Mouse (Mus musculus) heart, adult 2 months (tissue): ENCODE data around the gene Tle2. TPM values are rescaled to one million over a fixed set of nuclear protein-coding genes. Genes with fewer than 3 reads are reported as not detected.

Experiments
- DNase-seq, 2 experiments: peaks; one replicate each; pipeline ENCODE4 v3.0.0; 2021
- H3K27ac ChIP-seq: fragments of 200-600 bp; 2 replicates; pipeline ENCODE4 v1.8.1; 2022
- H3K27me3 ChIP-seq: fragments of 200-500 bp; 2 replicates; pipeline ENCODE4 v1.6.1; 2012; ENCODE audit warnings: mild to moderate bottlenecking, low read length, inconsistent platforms, mixed read lengths; ENCODE audit not compliant: control insufficient read depth, insufficient read depth
- H3K36me3 ChIP-seq: fragments of 200-500 bp; 2 replicates; pipeline ENCODE4 v1.6.1; 2012; ENCODE audit warnings: low read length, inconsistent platforms; ENCODE audit not compliant: control insufficient read depth, insufficient read depth
- H3K4me1 ChIP-seq: fragments of 200-500 bp; 2 replicates; pipeline ENCODE4 v1.6.1; 2011; ENCODE audit warnings: low read length; ENCODE audit not compliant: control insufficient read depth, insufficient read depth
- H3K4me3 ChIP-seq: fragments of 200-600 bp; 2 replicates; pipeline ENCODE4 v1.8.1; 2022
- H3K79me2 ChIP-seq: fragments of 200-500 bp; replicated peaks from 2 replicates; pipeline ENCODE4 v1.6.1; 2012; ENCODE audit warnings: mild to moderate bottlenecking, inconsistent platforms, low read length, moderate library complexity, mixed read lengths; ENCODE audit not compliant: control insufficient read depth, insufficient read depth
- H3K9ac ChIP-seq: fragments of 200-500 bp; 2 replicates; pipeline ENCODE4 v1.6.1; 2012; ENCODE audit warnings: low read depth, mild to moderate bottlenecking, control low read depth, inconsistent platforms, low read length, mixed read lengths
- CTCF ChIP-seq: fragments of 200-600 bp; IDR thresholded peaks from 2 replicates; pipeline ENCODE4 v1.8.1; 2022; ENCODE audit warnings: antibody characterized with exemption, mild to moderate bottlenecking, moderate library complexity
- EP300 ChIP-seq: fragments of 200-500 bp; IDR thresholded peaks from 2 replicates; pipeline ENCODE4 v1.6.1; 2011; ENCODE audit warnings: low read depth, low read length, control low read depth; ENCODE audit not compliant: insufficient read depth
- POLR2A ChIP-seq: fragments of 200-500 bp; IDR thresholded peaks from 2 replicates; pipeline ENCODE4 v1.6.1; 2011; ENCODE audit warnings: mild to moderate bottlenecking, low read depth, low read length, control low read depth; ENCODE audit not compliant: insufficient read depth
- WGBS: fragments of 180-500 bp; shearing (Covaris S2); methylation state at CpG from one replicate; pipeline ENCODE4 v1.1.7; 2018; 5-methylcytosine and 5-hydroxymethylcytosine counted together
- intact Hi-C: fragments of 180-260 bp; cut with DNase I; formaldehyde crosslinking; loops from one replicate; pipeline ENCODE4 v1.15.1; 2025
- polyA plus RNA-seq: library from polyadenylated mRNA; depleted of rRNA; stranded (reverse); fragments of >200 nt; gene quantifications from 2 replicates; pipeline ENCODE4 v1.2.3, GENCODE M21; 2012
- total RNA-seq, 2 experiments: library from RNA; stranded (reverse); gene quantifications; 2 replicates each; pipeline ENCODE4 v1.2.3; 2021

The Tle2 gene
- total and polyA plus RNA-seq, 3 experiments = 6.8 to 43.8 (median 7.4) TPM

- 1% methylated on average over 93 of the region's 93 CpGs for WGBS
- no peak for DNase-seq
- Histone ChIP-seq H3K4me1 (peaks cover 30% of the 10 kb centered on the region), H3K79me2 (peaks cover 12% of the 10 kb centered on the region), H3K9ac (peak overlapping the region; percentile 95), H3K4me3 (peak overlapping the region; percentile 77), H3K27ac (peak overlapping the region; percentile 88), H3K27me3 (no peaks in the 10 kb centered on the region), H3K36me3 (no peaks in the 10 kb centered on the region)
- TF ChIP-seq CTCF (no peak), POLR2A (0 out of 2 replicates have a peak, but pooled peaks have one; percentile 21)
- intact Hi-C loops = no loop called here
Measured at GRCm38 (mm10) chr10:81544296-81545160, 29.8 kb upstream of the Tle2 start.

GRCm38 (mm10) chr10:81545161-81545747 lies 29.1 kb upstream of the Tle2 start, which contains the start of gene Gna11:
Gene Gna11 (minus strand): TSS chr10:81545190.
- 2% methylated on average over 58 of the region's 59 CpGs for WGBS
- Histone ChIP-seq H3K27ac (peak within 1 kb of the TSS; percentile 88), H3K79me2 (peaks cover 10% of the 10 kb centered on the region), H3K27me3 (no peaks in the 10 kb centered on the region), H3K4me3 (peak within 1 kb of the TSS; percentile 77), H3K9ac (peak within 1 kb of the TSS; percentile 95), H3K4me1 (peaks cover 26% of the 10 kb centered on the region), H3K36me3 (no peaks in the 10 kb centered on the region)
- intact Hi-C loops = no loop called here
- peak; percentile 100 for DNase-seq
- TF ChIP-seq CTCF = no peak
- peak; percentile 24; the same call in 1 of the 2 replicates for TF ChIP-seq EP300
- 0 out of 2 replicates have a peak, but pooled peaks have one; percentile 23 for TF ChIP-seq POLR2A

GRCm38 (mm10) chr10:81546332-81546731 lies 28.0 kb upstream of the Tle2 start:
- peaks cover 21% of the 10 kb centered on the region for H3K4me1 ChIP-seq
- no peak overlapping the region for H3K4me3 ChIP-seq
- WGBS = 88% methylated on average over 5 of the region's 5 CpGs
- no peaks in the 10 kb centered on the region for H3K36me3 ChIP-seq
- TF ChIP-seq EP300 = no peak
- TF ChIP-seq CTCF = no peak
- no peak for TF ChIP-seq POLR2A
- H3K27me3 ChIP-seq = no peaks in the 10 kb centered on the region
- intact Hi-C loops = no loop called here
- H3K79me2 ChIP-seq = peaks cover 8% of the 10 kb centered on the region
- no peak overlapping the region for H3K9ac ChIP-seq
- no peak overlapping the region for H3K27ac ChIP-seq
- no peak for DNase-seq

- intact Hi-C loops = no loop called here
- Histone ChIP-seq H3K9ac (no peak overlapping the region), H3K36me3 (no peaks in the 10 kb centered on the region), H3K27ac (no peak overlapping the region), H3K79me2 (peaks cover 8% of the 10 kb centered on the region), H3K27me3 (no peaks in the 10 kb centered on the region), H3K4me1 (peaks cover 19% of the 10 kb centered on the region), H3K4me3 (no peak overlapping the region)
- no peak for TF ChIP-seq POLR2A
- TF ChIP-seq CTCF = no peak
- TF ChIP-seq EP300 = no peak
- 96% methylated on average over 13 of the region's 13 CpGs for WGBS
- no peak for DNase-seq
Measured at GRCm38 (mm10) chr10:81546788-81547571, 27.4 kb upstream of the Tle2 start.

GRCm38 (mm10) chr10:81548944-81549343 lies 25.4 kb upstream of the Tle2 start:
- intact Hi-C loops = no loop called here
- H3K9ac ChIP-seq = no peak overlapping the region
- H3K4me3 ChIP-seq = no peak overlapping the region
- H3K27ac ChIP-seq = no peak overlapping the region
- 72% methylated on average over 5 of the region's 5 CpGs for WGBS
- no peaks in the 10 kb centered on the region for H3K27me3 ChIP-seq
- no peaks in the 10 kb centered on the region for H3K36me3 ChIP-seq
- peaks cover 5% of the 10 kb centered on the region for H3K79me2 ChIP-seq
- peaks cover 4% of the 10 kb centered on the region for H3K4me1 ChIP-seq
- TF ChIP-seq POLR2A = no peak
- no peak for TF ChIP-seq CTCF
- no peak for TF ChIP-seq EP300
- DNase-seq = no peak
